Mouse (Mus musculus): ENCODE measurements around the gene Wdr45.

GRCm38 (mm10) chrX:7750432-7751116 is 36.4 kb downstream of the Wdr45 start, which contains the start of gene Ccdc120:
- TF ChIP-seq CTCF (conservative IDR thresholded peaks at IDR 0.05; ENCODE audit: low read length) (no peak), POU5F1 (IDR thresholded peaks at IDR 0.05; ENCODE audit: borderline replicate concordance, low read length) (no peak), NANOG (IDR thresholded peaks at IDR 0.05; ENCODE audit: borderline replicate concordance, low read length) (no peak)
